Mouse (Mus musculus): Measurements from ENCODE around the gene Olfr116.

Gene Olfr116

GRCm38 (mm10) chr17:37627009-37627408 is at the start of gene Olfr116, which contains the start of gene Olfr115:
Gene Olfr116, minus strand, starts transcription at chr17:37627199.
Gene Olfr115, minus strand, starts transcription at chr17:37627109.
- DNase-seq (ENCODE audit: low spot score): no peak

- DNase-seq (ENCODE audit: low spot score): no peak
Observed at GRCm38 (mm10) chr17:37666688-37667087, 39.7 kb upstream of the Olfr116 start, which contains the start of gene Olfr118. Gene Olfr118, plus strand, starts transcription at chr17:37666988.

- no peak for DNase-seq (ENCODE audit: low spot score)
Observed at GRCm38 (mm10) chr17:37663682-37664081, 36.7 kb upstream of the Olfr116 start, which contains the start of gene Olfr117. Gene Olfr117, minus strand, starts transcription at chr17:37663782.

- DNase-seq (ENCODE audit: low spot score): no peak
Observed at GRCm38 (mm10) chr17:37592643-37593042, 34.4 kb downstream of the Olfr116 start, which contains the start of gene Olfr114. Gene Olfr114, minus strand, starts transcription at chr17:37592743.

GRCm38 (mm10) chr17:37577563-37577962 is 49.4 kb downstream of the Olfr116 start, which contains the start of gene Olfr113:
Gene Olfr113, minus strand, starts transcription at chr17:37577663.
- DNase-seq (ENCODE audit: low spot score): no peak

All from yolk sac, embryonic 10.5 days (tissue).